8 mouse cellular contexts compared by ENCODE assay signal in the genomic region with DNA sequence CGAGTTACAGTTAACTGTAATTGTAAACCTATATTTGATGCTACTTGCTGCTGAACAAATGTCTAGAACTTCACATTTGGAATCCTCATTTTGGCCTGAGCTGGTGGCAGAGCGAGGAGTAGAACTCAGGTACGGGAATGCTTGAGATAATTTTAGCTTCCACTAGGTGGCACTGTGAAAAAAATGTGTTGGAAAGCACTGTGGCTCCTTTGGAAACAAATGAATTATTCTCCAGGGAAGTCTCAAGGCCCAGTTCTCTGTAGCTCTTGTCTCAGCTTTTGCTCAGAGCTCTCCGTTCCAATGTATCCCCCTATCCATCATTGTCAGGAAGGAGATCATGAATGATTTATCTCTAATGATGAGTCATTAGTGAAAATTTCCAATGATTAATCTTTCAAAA.
DNase-seq lines count a peak whose midpoint lies in the region; TF ChIP-seq lines count a peak whose summit lies in the region.

No protein-coding gene starts in this region.

- no peak for TF ChIP-seq POLR2A in cortical plate, adult 2 months (IDR thresholded peaks at IDR 0.05; ENCODE audit: extremely low read depth, insufficient read depth, low read length)

- H3K9me3 ChIP-seq in E14TG2a.4 (ENCODE audit: low read length) = no peaks in the 10 kb centered on the region

- H3K27me3 ChIP-seq in E14TG2a.4 (ENCODE audit: insufficient read depth, low read length) = no peaks in the 10 kb centered on the region

- H3K4me3 ChIP-seq in layer of hippocampus, adult 2 months = no peak overlapping the region
- H3K4me3 ChIP-seq in E14TG2a.4 (replicated peaks; ENCODE audit: low read length) = no peak overlapping the region
- no peak overlapping the region for H3K4me3 ChIP-seq in cortical plate, adult 2 months (ENCODE audit: insufficient read depth, low read length)

- H3K4me1 ChIP-seq in E14TG2a.4 (replicated peaks; ENCODE audit: low read depth, low read length) = no peaks in the 10 kb centered on the region
- H3K4me1 ChIP-seq in cortical plate, adult 2 months (ENCODE audit: control insufficient read depth, insufficient read depth, low read length) = no peaks in the 10 kb centered on the region

- no peak overlapping the region for H3K27ac ChIP-seq in layer of hippocampus, adult 2 months
- H3K27ac ChIP-seq in cortical plate, adult 2 months (ENCODE audit: insufficient read depth, low read length) = no peak overlapping the region

- H3K36me3 ChIP-seq in E14TG2a.4 (ENCODE audit: insufficient read depth, low read length) = no peaks in the 10 kb centered on the region

- peak; percentile 76 for TF ChIP-seq CTCF in layer of hippocampus, adult 2 months (conservative IDR thresholded peaks at IDR 0.05)
- TF ChIP-seq CTCF in E14TG2a.4 (conservative IDR thresholded peaks at IDR 0.05; ENCODE audit: low read length) = peak; percentile 38
- 0 out of 2 replicates have a peak, but pooled peaks have one; percentile 3 for TF ChIP-seq CTCF in cortical plate, adult 2 months (IDR thresholded peaks at IDR 0.05; ENCODE audit: extremely low read depth, insufficient read depth, low read length)

- DNase-seq in cerebellum, postnatal 10 days = peak; percentile 34 to 56
- DNase-seq in cerebellum, adult 9-11 months = no peak
- DNase-seq in layer of hippocampus, adult 2 months (ENCODE audit: low spot score in 2 of 2) = peak in 1 of 2 experiments; percentile 31
- DNase-seq in layer of hippocampus, adult 9-11 months = no peak
- no peak for DNase-seq in MN1 (ENCODE audit: low spot score)
- DNase-seq in frontal cortex, postnatal 25 days (ENCODE audit: low spot score in 2 of 2) = no peak

Comparison
In these comparisons a context has a peak if more than half of its experiments do, and no peak if none do; other contexts are left out.
1. DNase-seq: peak in cerebellum, postnatal 10 days (2 of 2); none in cerebellum, adult 9-11 months (single experiment), layer of hippocampus, adult 9-11 months (single experiment), MN1 (single experiment) and frontal cortex, postnatal 25 days (0 of 2).
2. CTCF ChIP-seq: peak in every context shown above with its lines; median percentile 76 in layer of hippocampus, adult 2 months; 38 in E14TG2a.4; 3 in cortical plate, adult 2 months.